Mouse (Mus musculus): ENCODE measurements at regions not wholly inside any gene's neighbourhood (a gene's known extent, or its start where the extent isn't known, plus 50 kb on each side); places are given as distances from the start of the nearest gene placed in this dataset.
"Not testable (repeated sequence)": the region's sequence is repeated elsewhere in the genome, so short reads cannot be mapped to it uniquely, and the experiment has no call there.

DNA sequence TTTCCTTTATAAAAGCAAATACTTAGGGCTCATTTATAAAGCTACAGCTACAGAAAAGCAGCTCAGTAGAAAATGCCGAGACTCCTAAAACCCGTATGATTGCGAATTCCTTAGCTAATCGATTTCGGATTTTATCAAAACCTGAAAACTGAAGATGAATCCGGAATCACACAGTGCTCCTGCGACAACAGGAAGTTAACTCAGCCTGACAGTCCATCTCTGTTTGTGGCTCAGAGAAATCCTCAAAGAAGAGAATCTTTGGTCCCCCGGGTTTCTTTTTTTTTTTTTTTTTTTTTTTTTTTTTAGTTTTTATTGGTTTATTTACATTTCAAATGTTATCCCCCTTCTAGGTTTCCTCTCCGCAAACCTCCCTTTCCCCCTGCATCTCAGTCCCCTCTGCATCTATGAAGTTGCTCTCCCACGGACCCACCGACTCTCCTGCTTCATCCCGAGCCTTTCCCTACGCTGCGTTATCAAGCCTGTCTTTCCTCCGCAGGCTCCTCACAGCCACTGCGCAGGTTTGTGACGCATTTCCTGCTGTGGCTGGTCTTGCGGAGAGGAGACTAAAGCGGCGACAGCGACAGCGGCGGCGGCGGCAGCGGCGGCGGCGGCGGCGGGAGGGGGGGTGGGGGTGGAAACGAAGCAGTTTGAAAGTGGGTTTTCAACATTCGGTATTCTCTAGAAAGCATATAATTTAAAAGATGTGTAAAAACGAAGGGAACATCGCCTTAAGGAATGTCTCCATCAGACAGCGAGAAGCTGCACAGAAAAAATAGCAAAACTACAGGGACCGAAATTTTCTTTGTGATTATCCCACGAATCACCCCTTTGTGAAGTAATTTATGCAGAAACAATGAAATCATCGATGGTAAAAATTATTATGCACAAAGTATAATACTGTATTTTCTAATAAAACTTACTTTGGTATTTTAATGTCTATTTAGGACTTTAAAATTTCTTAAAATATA lies 352.3 kb upstream of the Snrpn start:
- peak; percentile 23 to 37 for DNase-seq (ENCODE audit: low spot score in 2 of 2)

DNA sequence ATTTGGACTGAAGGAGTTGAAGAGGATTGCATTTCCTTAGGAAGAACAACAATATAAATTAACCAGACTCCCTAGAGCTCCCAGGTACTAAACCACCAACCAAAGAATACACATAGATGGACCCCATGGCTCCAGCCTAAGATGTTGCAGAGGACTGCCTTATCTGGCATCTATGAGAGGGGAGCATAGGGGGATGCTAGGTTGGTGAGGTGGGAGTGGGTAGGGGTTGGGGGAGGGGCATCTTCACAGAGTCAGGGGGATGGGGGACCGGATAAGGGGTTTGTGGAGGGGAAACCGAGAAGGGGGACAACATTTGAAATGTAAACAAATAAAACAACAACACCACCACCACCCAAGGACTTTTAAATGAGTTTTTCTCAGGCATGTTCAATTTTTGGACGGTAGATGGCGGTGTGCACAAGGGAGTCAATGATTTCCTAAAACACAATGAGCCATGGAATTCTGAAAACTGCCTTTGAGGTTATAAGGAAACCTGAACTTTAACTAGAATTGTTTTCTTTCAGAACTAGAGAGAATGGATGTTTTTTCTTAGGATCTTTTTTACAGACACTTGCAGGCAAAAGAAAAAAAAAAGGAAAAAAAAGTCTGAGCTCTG lies 347.9 kb upstream of the Snrpn start:
- DNase-seq (ENCODE audit: low spot score in 2 of 2), result not testable (repeated sequence)

DNA sequence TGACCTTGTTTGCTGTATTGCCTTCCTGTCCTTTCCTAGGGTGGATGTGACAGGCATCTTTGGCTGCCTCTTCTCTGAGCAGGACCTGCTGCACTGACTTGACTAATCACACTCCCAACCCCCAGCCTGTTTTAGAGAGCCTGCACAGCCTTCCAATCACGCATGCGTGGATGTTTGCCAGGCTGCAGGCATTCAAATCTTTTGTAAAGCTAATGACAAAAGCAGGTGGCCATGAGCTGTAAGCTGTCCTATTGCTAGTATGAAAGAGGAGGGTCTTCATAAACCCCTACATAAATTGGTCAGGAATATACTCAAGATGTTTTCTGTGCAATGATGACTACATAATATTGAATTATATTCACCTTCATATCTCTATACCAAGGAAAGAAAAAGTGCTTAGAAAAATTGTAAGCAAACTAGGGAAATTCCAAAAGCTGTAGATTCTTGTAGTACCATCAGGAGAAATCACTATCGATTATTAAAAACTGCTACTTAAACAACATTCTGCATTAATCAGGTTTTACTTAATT lies 310.1 kb upstream of the Snrpn start:
- peak; percentile 3 to 4 for DNase-seq (ENCODE audit: low spot score in 2 of 2)

DNA sequence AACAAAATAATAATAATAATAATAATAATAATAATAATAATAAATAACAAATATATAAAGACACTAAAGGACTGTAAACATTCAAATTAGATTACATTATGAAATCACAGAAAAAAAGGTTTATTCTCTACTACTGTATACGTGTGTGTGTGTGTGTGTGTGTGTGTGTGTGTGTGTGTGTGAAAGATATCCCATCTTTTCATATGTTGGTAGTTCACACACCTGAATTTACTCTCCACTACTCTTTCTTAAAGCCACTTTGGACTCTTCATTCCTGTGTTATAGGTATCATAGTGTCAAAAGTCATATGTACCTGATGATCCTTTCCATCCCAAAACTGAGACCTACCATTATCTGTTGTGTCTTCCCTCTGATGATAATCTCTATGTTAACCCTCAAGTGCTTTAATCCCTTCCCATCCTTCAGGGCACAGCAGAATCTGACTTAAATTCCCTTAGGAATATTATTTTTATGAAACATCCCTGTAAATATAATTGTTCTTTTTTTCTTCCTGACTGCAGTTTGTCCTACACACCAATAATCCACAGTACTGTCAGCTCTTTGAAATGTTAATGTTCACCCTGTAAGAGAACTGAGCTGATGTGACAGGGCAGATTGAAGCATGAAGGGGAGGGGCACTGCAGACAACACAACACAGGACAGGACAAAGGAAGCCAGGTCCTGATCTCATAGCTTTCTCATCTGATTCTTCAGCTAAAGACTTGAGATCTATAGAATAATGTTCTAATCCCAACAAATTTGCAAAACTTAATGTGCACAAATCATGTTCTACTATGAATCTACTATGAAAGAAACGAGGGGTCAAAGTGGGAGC lies 309.4 kb upstream of the Snrpn start:
- not testable (repeated sequence) for DNase-seq (ENCODE audit: low spot score in 2 of 2)

DNA sequence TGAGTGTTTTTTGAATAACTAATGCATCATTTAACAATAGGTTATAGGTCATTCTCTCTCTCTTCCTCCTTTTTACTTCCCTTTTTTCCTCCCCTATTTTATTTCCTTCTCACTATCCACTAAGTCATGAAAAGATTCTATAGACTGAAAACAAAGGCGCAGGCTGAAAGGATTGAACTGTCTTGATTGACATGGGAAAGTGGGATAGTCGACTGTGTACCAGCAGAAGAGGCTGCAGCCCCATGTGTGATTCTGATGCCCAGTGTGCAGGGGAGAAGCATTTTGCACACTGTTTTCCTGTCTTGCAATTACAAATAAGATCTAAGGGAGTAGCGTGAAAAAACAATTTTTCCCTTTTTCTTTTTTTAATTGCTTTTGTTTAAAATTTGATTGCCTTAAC lies 298.8 kb upstream of the Snrpn start:
- no peak for DNase-seq (ENCODE audit: low spot score in 2 of 2)

DNA sequence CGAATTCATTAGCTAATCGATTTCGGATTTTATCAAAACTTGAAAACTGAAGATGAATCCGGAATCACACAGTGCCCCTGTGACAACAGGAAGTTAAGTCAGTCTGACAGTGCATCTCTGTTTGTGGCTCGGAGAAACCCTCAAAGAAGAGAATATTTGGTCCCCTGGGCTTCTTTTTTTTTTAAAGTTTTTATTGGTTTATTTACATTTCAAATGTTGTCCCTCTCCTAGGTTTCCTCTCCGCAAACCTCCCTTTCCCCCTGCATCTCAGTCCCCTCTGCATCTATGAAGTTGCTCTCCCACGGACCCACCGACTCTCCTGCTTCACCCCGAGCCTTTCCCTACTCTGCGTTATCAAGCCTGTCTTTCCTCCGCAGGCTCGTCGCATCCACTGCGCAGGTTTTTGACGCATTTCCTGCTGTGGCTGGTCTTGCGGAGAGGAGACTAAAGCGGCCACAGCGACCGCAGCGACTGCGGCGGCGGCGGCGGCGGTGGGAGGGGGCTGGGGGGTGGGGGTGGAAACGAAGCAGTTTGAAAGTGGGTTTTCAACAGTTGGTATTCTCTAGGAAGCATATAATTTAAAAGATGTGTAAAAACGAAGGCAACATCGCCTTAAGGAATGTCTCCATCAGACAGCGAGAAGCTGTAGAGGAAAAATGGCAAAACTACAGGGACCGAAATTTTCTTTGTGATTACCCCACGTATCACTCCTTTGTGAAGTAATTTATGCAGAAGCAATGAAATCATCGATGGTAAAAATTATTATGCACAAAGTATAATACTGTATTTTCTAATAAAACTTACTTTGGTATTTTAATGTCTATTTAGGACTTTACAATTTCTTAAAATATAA lies 251.2 kb upstream of the Snrpn start:
- DNase-seq (ENCODE audit: low spot score in 2 of 2), result peak; percentile 6 to 30

DNA sequence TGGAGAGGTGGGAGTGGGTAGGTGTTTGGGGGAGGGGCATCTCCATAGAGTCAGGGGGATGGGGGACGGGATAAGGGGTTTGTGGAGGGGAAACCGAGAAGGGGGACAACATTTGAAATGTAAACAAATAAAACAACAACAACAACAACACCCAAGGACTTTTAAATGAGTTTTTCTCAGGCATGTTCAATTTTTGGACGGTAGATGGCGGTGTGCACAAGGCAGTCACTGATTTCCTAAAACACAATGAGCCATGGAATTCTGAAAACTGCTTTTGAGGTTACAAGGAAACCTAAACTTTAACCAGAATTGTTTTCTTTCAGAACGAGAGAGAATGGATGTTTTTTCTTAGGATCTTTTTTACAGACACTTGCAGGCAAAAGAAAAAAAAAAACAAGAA lies 246.9 kb upstream of the Snrpn start:
- DNase-seq (ENCODE audit: low spot score in 2 of 2), result not testable (repeated sequence)

DNA sequence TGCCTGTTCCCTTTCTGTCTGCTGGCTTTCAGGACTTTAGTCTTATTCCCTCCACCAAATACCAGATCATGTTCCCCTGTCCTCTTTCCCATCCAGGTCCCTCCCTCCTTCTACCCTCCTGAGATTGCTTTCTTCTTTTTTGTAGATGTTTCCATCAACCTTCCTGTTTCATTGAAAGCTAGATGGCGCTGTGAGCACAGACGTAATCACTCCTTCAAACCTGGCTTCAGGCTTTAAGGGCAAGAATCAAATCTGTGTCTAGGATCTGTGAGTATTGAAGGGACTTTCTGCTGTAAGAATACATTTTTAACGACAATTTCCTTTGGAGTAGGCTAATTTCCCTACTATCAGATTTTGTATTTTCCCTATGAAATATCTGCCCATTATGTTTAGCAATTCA lies 234.0 kb upstream of the Snrpn start:
- DNase-seq (ENCODE audit: low spot score in 2 of 2), result not testable (repeated sequence)

DNA sequence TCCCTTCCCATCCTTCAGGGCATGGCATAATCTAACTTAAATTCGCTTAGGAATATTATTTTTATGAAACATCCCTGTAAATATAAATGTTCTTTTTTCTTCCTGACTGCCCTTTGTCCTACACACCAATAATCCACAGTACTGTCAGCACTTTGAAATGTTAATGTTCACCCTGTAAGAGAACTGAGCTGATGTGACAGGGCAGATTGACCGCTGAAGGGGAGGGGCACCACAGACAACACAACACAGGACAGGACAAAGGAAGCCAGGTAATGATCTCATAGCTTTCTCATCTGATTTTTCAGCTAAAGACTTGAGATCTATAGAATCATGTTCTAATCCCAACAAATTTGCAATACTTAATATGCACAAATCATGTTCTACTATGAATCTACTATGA lies 212.2 kb upstream of the Snrpn start:
- not testable (repeated sequence) for DNase-seq (ENCODE audit: low spot score in 2 of 2)

Measured in frontal cortex, postnatal 10 days (tissue).